Mouse (Mus musculus) liver, adult 2 months (tissue): ENCODE data around the gene Zfp398. TPM values are rescaled to one million over a fixed set of nuclear protein-coding genes. Genes with fewer than 3 reads are reported as not detected.

Experiments used
- DNase-seq: peaks from one replicate; pipeline ENCODE4 v3.0.0-alpha.2; 2011; ENCODE audit warnings: low read depth, low spot score; ENCODE audit errors: extremely low read depth
- H3K27ac ChIP-seq: fragments of 200-500 bp; replicated peaks from 2 replicates; pipeline ENCODE4 v1.5.1; 2012; ENCODE audit warnings: low read depth, mild to moderate bottlenecking, control low read depth, inconsistent platforms, low read length; ENCODE audit not compliant: insufficient read depth
- H3K27me3 ChIP-seq: fragments of 200-500 bp; 2 replicates; pipeline ENCODE4 v1.6.1; 2012; ENCODE audit warnings: mild to moderate bottlenecking, moderate library complexity, low read length, inconsistent platforms; ENCODE audit not compliant: control insufficient read depth, insufficient read depth
- H3K36me3 ChIP-seq: fragments of 200-500 bp; 2 replicates; pipeline ENCODE4 v1.6.1; 2012; ENCODE audit warnings: low read length, inconsistent platforms; ENCODE audit not compliant: control insufficient read depth, insufficient read depth
- H3K4me1 ChIP-seq: fragments of 200-500 bp; 2 replicates; pipeline ENCODE4 v1.6.1; 2011; ENCODE audit warnings: low read length; ENCODE audit not compliant: control insufficient read depth, insufficient read depth
- H3K4me3 ChIP-seq: fragments of 200-500 bp; 2 replicates; pipeline ENCODE4 v1.5.1; 2011; ENCODE audit warnings: low read depth, mild to moderate bottlenecking, control low read depth, low read length, moderate library complexity; ENCODE audit not compliant: insufficient read depth
- H3K79me2 ChIP-seq: fragments of 200-500 bp; 2 replicates; pipeline ENCODE4 v1.6.1; 2012; ENCODE audit warnings: inconsistent platforms, mild to moderate bottlenecking, low read length, moderate library complexity; ENCODE audit not compliant: control insufficient read depth, insufficient read depth
- H3K9ac ChIP-seq: fragments of 200-500 bp; 2 replicates; pipeline ENCODE4 v1.6.1; 2012; ENCODE audit warnings: low read depth, mild to moderate bottlenecking, control low read depth, inconsistent platforms, low read length
- CTCF ChIP-seq: fragments of 200-500 bp; IDR thresholded peaks from 2 replicates; pipeline ENCODE4 v1.5.1; 2011; ENCODE audit warnings: low read depth, low read length, control low read depth
- POLR2A ChIP-seq: fragments of 200-500 bp; IDR thresholded peaks from 2 replicates; pipeline ENCODE4 v1.6.1; 2011; ENCODE audit warnings: low read length, control low read depth; ENCODE audit not compliant: insufficient read depth; ENCODE audit errors: extremely low read depth
- WGBS: fragments of 180-500 bp; shearing (Covaris S2); methylation state at CpG from one replicate; pipeline ENCODE4 v1.1.7; 2018; 5-methylcytosine and 5-hydroxymethylcytosine counted together
- polyA plus RNA-seq: library from polyadenylated mRNA; depleted of rRNA; stranded (reverse); fragments of >200 nt; gene quantifications from 2 replicates; pipeline ENCODE4 v1.2.3, GENCODE M21; 2012; rRNA removed
- total RNA-seq: library from RNA; depleted of rRNA; stranded (reverse); fragments of >200 nt; gene quantifications from 2 replicates; pipeline ENCODE4 v1.2.3, GENCODE M21; 2014; rRNA removed

Zfp398 gene
- total and polyA plus RNA-seq, 2 experiments: 4.0 to 4.5 TPM

- Histone ChIP-seq H3K4me1 (peaks cover 7% of the 10 kb centered on the region), H3K9ac (no peak overlapping the region), H3K27ac (no peak overlapping the region), H3K79me2 (peaks cover 9% of the 10 kb centered on the region; the same call in 1 of the 2 replicates), H3K27me3 (no peaks in the 10 kb centered on the region), H3K36me3 (no peaks in the 10 kb centered on the region), H3K4me3 (no peak overlapping the region)
- WGBS: 94% methylated on average over 3 of the region's 3 CpGs
- TF ChIP-seq POLR2A: no peak
- TF ChIP-seq CTCF: no peak
- DNase-seq: no peak
Measured at GRCm38 (mm10) chr6:47918768-47919274, 83.4 kb downstream of the Zfp398 start.

- peaks cover 9% of the 10 kb centered on the region; the same call in 1 of the 2 replicates for H3K79me2 ChIP-seq
- peaks cover 7% of the 10 kb centered on the region for H3K4me1 ChIP-seq
- H3K4me3 ChIP-seq: peak overlapping the region; percentile 31; the same call in 1 of the 2 replicates
- no peak for TF ChIP-seq CTCF
- no peak for TF ChIP-seq POLR2A
- DNase-seq: no peak
- WGBS: 33% methylated on average over 11 of the region's 11 CpGs
- H3K9ac ChIP-seq: peak overlapping the region; percentile 42; the same call in 1 of the 2 replicates
- no peaks in the 10 kb centered on the region for H3K36me3 ChIP-seq
- H3K27ac ChIP-seq: no peak overlapping the region
- H3K27me3 ChIP-seq: no peaks in the 10 kb centered on the region
Measured at GRCm38 (mm10) chr6:47919646-47920446, 84.4 kb downstream of the Zfp398 start.

GRCm38 (mm10) chr6:47920447-47921340 is 85.2 kb downstream of the Zfp398 start, which contains the start of gene Zfp212:
Gene Zfp212, plus strand, starts transcription at chr6:47920476.
- H3K79me2 ChIP-seq: peaks cover 9% of the 10 kb centered on the region; the same call in 1 of the 2 replicates
- H3K4me3 ChIP-seq: peak within 1 kb of the TSS; percentile 95
- H3K36me3 ChIP-seq: no peaks in the 10 kb centered on the region
- WGBS: under 1% methylated on average over 67 of the region's 67 CpGs
- H3K27me3 ChIP-seq: no peaks in the 10 kb centered on the region
- peak within 1 kb of the TSS; percentile 98 for H3K9ac ChIP-seq
- peak within 1 kb of the TSS; percentile 95 for H3K27ac ChIP-seq
- peaks cover 7% of the 10 kb centered on the region for H3K4me1 ChIP-seq
- peak; percentile 77 for DNase-seq
- TF ChIP-seq CTCF (peak; percentile 61), POLR2A (peak; percentile 67; the same call in 1 of the 2 replicates)

Other genes starting within 250 kb of the Zfp398 start
- 5.6 and 6.5 TPM in 2 replicates for gene Ezh2, start 240.3 kb upstream of the Zfp398 start, total RNA-seq
- 0.96 and 1.9 TPM in 2 replicates for gene Ezh2, start 240.3 kb upstream of the Zfp398 start, polyA plus RNA-seq
- gene Pdia4, start 22.2 kb upstream of the Zfp398 start, total RNA-seq: 244 and 280 TPM in 2 replicates
- 69.4 and 76.6 TPM in 2 replicates for gene Pdia4, start 22.2 kb upstream of the Zfp398 start, polyA plus RNA-seq
- gene Zfp786, start 4.8 kb upstream of the Zfp398 start, total RNA-seq: 0.07 and 0.28 TPM in 2 replicates
- gene Zfp786, start 4.8 kb upstream of the Zfp398 start, polyA plus RNA-seq: 0.12 and 0.27 TPM in 2 replicates
- 3.0 TPM in 2 replicates for gene Zfp282, start 41.5 kb downstream of the Zfp398 start, total RNA-seq
- gene Zfp282, start 41.5 kb downstream of the Zfp398 start, polyA plus RNA-seq: 1.7 and 2.6 TPM in 2 replicates
- 3.3 and 4.2 TPM in 2 replicates for gene Zfp212, start 84.8 kb downstream of the Zfp398 start, total RNA-seq
- gene Zfp212, start 84.8 kb downstream of the Zfp398 start, polyA plus RNA-seq: 4.9 and 5.0 TPM in 2 replicates
- 2.7 and 3.2 TPM in 2 replicates for gene Zfp956, start 117.7 kb downstream of the Zfp398 start, total RNA-seq
- 3.4 and 4.7 TPM in 2 replicates for gene Zfp956, start 117.7 kb downstream of the Zfp398 start, polyA plus RNA-seq
- 2.8 and 3.3 TPM in 2 replicates for gene Zfp777, start 213.2 kb downstream of the Zfp398 start, total RNA-seq
- 5.7 and 6.4 TPM in 2 replicates for gene Zfp777, start 213.2 kb downstream of the Zfp398 start, polyA plus RNA-seq